Comparison of ENCODE assay signal across 10 mouse cellular contexts in the genomic region with DNA sequence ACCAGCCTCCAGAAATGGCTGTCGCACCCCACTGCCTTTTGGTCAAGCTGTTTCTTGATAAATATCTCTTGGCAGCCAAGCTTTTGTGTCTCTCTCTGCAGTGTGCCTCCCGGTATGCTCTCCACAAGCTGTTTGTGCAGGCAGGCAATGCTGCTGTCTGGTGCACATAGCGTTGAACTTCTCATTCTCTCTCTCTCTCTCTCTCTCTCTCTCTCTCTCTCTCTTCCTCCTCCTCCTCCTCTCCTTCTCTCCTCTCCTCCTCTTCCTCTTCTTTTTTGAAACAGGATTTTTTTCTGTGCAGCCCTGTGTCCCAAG.
DNase-seq lines count a peak whose midpoint lies in the region; ATAC-seq and TF ChIP-seq lines count a peak whose summit lies in the region.
"Had no signal": no experiment of that assay in that cellular context is flagged by ENCODE, and none has a peak within 500 bp of the region (broad histone marks: within the 10 kb centered on the region; RNA-seq: fewer than 3 reads in every experiment).

No protein-coding gene starts in this region.

- no peak for DNase-seq in heart, adult 11 months
- no peak for DNase-seq in neural tube, embryonic 11.5 days (ENCODE audit: low spot score)
- no peak for DNase-seq in neural tube, embryonic 10.5 days (ENCODE audit: extremely low spot score, low spot score)
- no peak for DNase-seq in natural killer cell, adult 2 months (ENCODE audit: low spot score in 2 of 2)
- no peak for DNase-seq in thymus, adult 2 months
- DNase-seq: kidney, postnatal 25 days had no signal

- H3K36me3 ChIP-seq in heart, embryonic 12.5 days, result no peaks in the 10 kb centered on the region
- H3K36me3 ChIP-seq in neural tube, embryonic 11.5 days (ENCODE audit: control insufficient read depth, insufficient read depth, low read length), result no peaks in the 10 kb centered on the region
- H3K36me3 ChIP-seq in hindbrain, embryonic 16.5 days (ENCODE audit: control insufficient read depth, insufficient read depth, low read length), result no peaks in the 10 kb centered on the region
- H3K36me3 ChIP-seq in neural tube, embryonic 14.5 days (ENCODE audit: control insufficient read depth, insufficient read depth, low read length), result no peaks in the 10 kb centered on the region
- no peaks in the 10 kb centered on the region for H3K36me3 ChIP-seq in thymus, adult 2 months (ENCODE audit: control insufficient read depth, insufficient read depth, low read length)

- WGBS in heart, embryonic 12.5 days, result 19% methylated on average over 3 of the region's 3 CpGs
- WGBS in neural tube, embryonic 11.5 days, result 19% methylated on average over 3 of the region's 3 CpGs
- WGBS in hindbrain, embryonic 16.5 days, result 17% methylated on average over 3 of the region's 3 CpGs
- 28% methylated on average over 3 of the region's 3 CpGs for WGBS in neural tube, embryonic 14.5 days
- 50% methylated on average over 3 of the region's 3 CpGs for WGBS in thymus, adult 2 months

- H3K4me3 ChIP-seq in heart, embryonic 12.5 days, result peak overlapping the region; percentile 34
- no peak overlapping the region for H3K4me3 ChIP-seq in neural tube, embryonic 11.5 days (ENCODE audit: low read depth, low read length)
- H3K4me3 ChIP-seq in hindbrain, embryonic 16.5 days (ENCODE audit: low read length), result no peak overlapping the region
- H3K4me3 ChIP-seq in neural tube, embryonic 14.5 days (ENCODE audit: low read depth, low read length), result no peak overlapping the region
- no peak overlapping the region for H3K4me3 ChIP-seq in thymus, adult 2 months (ENCODE audit: control insufficient read depth, insufficient read depth, low read length)

- ATAC-seq in heart, embryonic 12.5 days (ENCODE audit: insufficient number of reproducible peaks, low FRiP score), result no peak
- ATAC-seq in neural tube, embryonic 11.5 days (ENCODE audit: insufficient read depth, low FRiP score, low TSS enrichment), result no peak
- ATAC-seq in hindbrain, embryonic 16.5 days, result peak; percentile 54
- ATAC-seq in neural tube, embryonic 14.5 days (ENCODE audit: low read depth), result peak; percentile 41; the same call in 1 of the 2 replicates

- TF ChIP-seq CTCF in thymus, adult 2 months (IDR thresholded peaks at IDR 0.05; ENCODE audit: borderline replicate concordance, control insufficient read depth, extremely low read depth, insufficient read depth, low read length, poor library complexity), result no peak

- H3K9me3 ChIP-seq in heart, embryonic 12.5 days (replicated peaks), result 0 out of 2 replicates have a peak, but pooled peaks cover 3% of the 10 kb centered on the region
- H3K9me3 ChIP-seq in neural tube, embryonic 11.5 days (ENCODE audit: control insufficient read depth, low read length), result no peaks in the 10 kb centered on the region
- no peaks in the 10 kb centered on the region for H3K9me3 ChIP-seq in hindbrain, embryonic 16.5 days (ENCODE audit: control insufficient read depth, low read length)
- no peaks in the 10 kb centered on the region for H3K9me3 ChIP-seq in neural tube, embryonic 14.5 days (ENCODE audit: control insufficient read depth, low read length)

- H3K27me3 ChIP-seq in heart, embryonic 12.5 days (replicated peaks), result peaks cover 20% of the 10 kb centered on the region
- H3K27me3 ChIP-seq in neural tube, embryonic 11.5 days (ENCODE audit: control insufficient read depth, insufficient read depth, low read length), result no peaks in the 10 kb centered on the region
- no peaks in the 10 kb centered on the region for H3K27me3 ChIP-seq in hindbrain, embryonic 16.5 days (replicated peaks; ENCODE audit: control insufficient read depth, insufficient read depth, low read length)
- H3K27me3 ChIP-seq in neural tube, embryonic 14.5 days (ENCODE audit: control insufficient read depth, insufficient read depth, low read length), result no peaks in the 10 kb centered on the region
- H3K27me3 ChIP-seq in thymus, adult 2 months (ENCODE audit: control insufficient read depth, insufficient read depth, low read length), result no peaks in the 10 kb centered on the region
- H3K27me3 ChIP-seq: CH12.LX had no signal

- H3K27ac ChIP-seq in heart, embryonic 12.5 days (ENCODE audit: poor library complexity, severe bottlenecking), result no peak overlapping the region
- H3K27ac ChIP-seq in neural tube, embryonic 11.5 days (ENCODE audit: low read depth, low read length), result no peak overlapping the region
- no peak overlapping the region for H3K27ac ChIP-seq in hindbrain, embryonic 16.5 days (ENCODE audit: low read depth, low read length)
- H3K27ac ChIP-seq in neural tube, embryonic 14.5 days (ENCODE audit: low read depth, low read length), result no peak overlapping the region
- H3K27ac ChIP-seq in thymus, adult 2 months (ENCODE audit: control insufficient read depth, insufficient read depth, low read length), result no peak overlapping the region

- H3K4me2 ChIP-seq in heart, embryonic 12.5 days, result peak overlapping the region; percentile 71
- peak overlapping the region; percentile 13; the same call in 1 of the 2 replicates for H3K4me2 ChIP-seq in neural tube, embryonic 11.5 days (ENCODE audit: low read depth)
- H3K4me2 ChIP-seq in hindbrain, embryonic 16.5 days (ENCODE audit: low read length), result peak overlapping the region; percentile 47
- H3K4me2 ChIP-seq in neural tube, embryonic 14.5 days (ENCODE audit: low read depth, low read length), result peak overlapping the region; percentile 34; the same call in 1 of the 2 replicates

- no peaks in the 10 kb centered on the region for H3K4me1 ChIP-seq in heart, embryonic 12.5 days (replicated peaks)
- no peaks in the 10 kb centered on the region for H3K4me1 ChIP-seq in neural tube, embryonic 11.5 days (ENCODE audit: control insufficient read depth, insufficient read depth, low read length)
- no peaks in the 10 kb centered on the region for H3K4me1 ChIP-seq in hindbrain, embryonic 16.5 days (ENCODE audit: control insufficient read depth, insufficient read depth, low read depth, low read length)
- no peaks in the 10 kb centered on the region for H3K4me1 ChIP-seq in neural tube, embryonic 14.5 days (ENCODE audit: control insufficient read depth, insufficient read depth, low read length)
- peaks cover 11% of the 10 kb centered on the region for H3K4me1 ChIP-seq in thymus, adult 2 months (replicated peaks; ENCODE audit: control insufficient read depth, insufficient read depth, low read length)

- H3K9ac ChIP-seq in heart, embryonic 12.5 days, result no peak overlapping the region
- no peak overlapping the region for H3K9ac ChIP-seq in neural tube, embryonic 11.5 days (ENCODE audit: low read length)
- H3K9ac ChIP-seq in hindbrain, embryonic 16.5 days (ENCODE audit: low read depth, low read length), result peak overlapping the region; percentile 54; the same call in 1 of the 2 replicates
- H3K9ac ChIP-seq in neural tube, embryonic 14.5 days (replicated peaks; ENCODE audit: low read depth, low read length), result 0 out of 2 replicates have a peak overlapping the region, but pooled peaks have one; percentile 16

- no peak for TF ChIP-seq POLR2A in thymus, adult 2 months (IDR thresholded peaks at IDR 0.05; ENCODE audit: control insufficient read depth, extremely low read depth, insufficient read depth, low read length, poor library complexity)

Comparison
In these comparisons a context has a peak if more than half of its experiments do, and no peak if none do; other contexts are left out.
1. ATAC-seq: peak in hindbrain, embryonic 16.5 days (single experiment) and neural tube, embryonic 14.5 days (single experiment); none in heart, embryonic 12.5 days (single experiment) and neural tube, embryonic 11.5 days (single experiment).
2. H3K9ac ChIP-seq: peak in hindbrain, embryonic 16.5 days (single experiment) and neural tube, embryonic 14.5 days (single experiment); none in heart, embryonic 12.5 days (single experiment) and neural tube, embryonic 11.5 days (single experiment).
3. H3K4me2 ChIP-seq: peak in every context shown above with its lines; median percentile 71 in heart, embryonic 12.5 days; 47 in hindbrain, embryonic 16.5 days; 34 in neural tube, embryonic 14.5 days; 13 in neural tube, embryonic 11.5 days.